Mouse (Mus musculus): ENCODE data around the gene AI661453. TPM values are rescaled to one million over a fixed set of nuclear protein-coding genes. Genes with fewer than 3 reads are reported as not detected.

Gene AI661453
- total RNA-seq, 2 experiments from 2014 or later = 1.6 to 1.8 TPM

Other genes with a start within 250 kb of the AI661453 start
- 10 to 100 TPM; 19.9 to 23.9 TPM for gene Mrps10, start 67.7 kb upstream of the AI661453 start, total RNA-seq (2021)
- gene Guca1b, start 51.2 kb upstream of the AI661453 start, total RNA-seq (2021) = under 1 TPM; 0.25 to 0.33 TPM
- not detected for gene Guca1a, start 36.0 kb upstream of the AI661453 start, total RNA-seq (2021)
- not detected for gene 1700001C19Rik, start 761 bp downstream of the AI661453 start, total RNA-seq (2021)
- 10 to 100 TPM; 12.0 to 13.6 TPM for gene Taf8, start 65.7 kb downstream of the AI661453 start, total RNA-seq (2021)
- 10 to 100 TPM; 79.8 to 88.7 TPM for gene Ccnd3, start 68.4 kb downstream of the AI661453 start, total RNA-seq (2021)
- 10 to 100 TPM; 14.2 to 14.3 TPM for gene Bysl, start 174.9 kb downstream of the AI661453 start, total RNA-seq (2021)
- 10 to 100 TPM; 15.8 to 17.8 TPM for gene Med20, start 175.0 kb downstream of the AI661453 start, total RNA-seq (2021)
- 1 to 10 TPM; 2.1 to 3.5 TPM for gene Gm20517, start 175.0 kb downstream of the AI661453 start, total RNA-seq (2021)
- 1 to 10 TPM; 3.9 to 4.4 TPM for gene Usp49, start 194.1 kb downstream of the AI661453 start, total RNA-seq (2021)